Mouse (Mus musculus): ENCODE measurements around the gene Scamp2.

The Scamp2 gene

DNA sequence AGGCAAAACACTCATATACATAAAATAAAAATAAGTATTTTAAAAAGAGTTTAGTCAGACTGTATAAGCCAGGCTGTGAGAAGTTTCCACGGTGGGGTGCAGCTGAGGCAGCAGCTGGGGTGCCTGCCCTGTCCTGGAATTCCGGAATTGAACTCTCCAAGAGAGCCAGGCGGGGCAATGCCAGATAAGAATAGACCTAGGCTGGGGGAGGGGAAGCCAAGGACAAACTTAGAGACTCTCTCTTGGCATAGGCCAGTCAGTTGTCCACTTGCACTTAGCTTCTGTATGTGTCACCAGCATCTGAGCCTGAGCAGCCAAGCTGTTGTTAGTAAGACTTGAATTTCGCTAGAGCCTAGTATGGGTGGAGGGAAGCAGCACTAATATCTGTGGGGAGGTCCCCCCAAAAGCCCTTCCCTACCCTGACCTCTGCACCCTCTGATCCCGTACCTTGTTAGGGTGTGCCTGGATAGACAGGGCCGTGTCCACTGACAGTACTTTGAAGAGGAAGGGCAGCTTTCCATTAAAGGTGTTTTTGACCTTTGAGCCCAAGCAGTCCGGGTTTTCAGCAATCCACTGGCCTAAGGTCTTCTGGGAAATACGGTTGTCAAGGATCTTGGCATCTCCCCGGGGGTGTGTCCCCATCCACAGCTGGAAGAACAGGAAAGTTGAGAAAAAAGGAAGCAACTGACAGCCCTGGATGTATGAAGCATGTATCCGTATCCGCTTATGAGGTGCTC, 10.4 kb upstream of the Scamp2 start:
- DNase-seq (ENCODE audit: low spot score): no peak

DNA sequence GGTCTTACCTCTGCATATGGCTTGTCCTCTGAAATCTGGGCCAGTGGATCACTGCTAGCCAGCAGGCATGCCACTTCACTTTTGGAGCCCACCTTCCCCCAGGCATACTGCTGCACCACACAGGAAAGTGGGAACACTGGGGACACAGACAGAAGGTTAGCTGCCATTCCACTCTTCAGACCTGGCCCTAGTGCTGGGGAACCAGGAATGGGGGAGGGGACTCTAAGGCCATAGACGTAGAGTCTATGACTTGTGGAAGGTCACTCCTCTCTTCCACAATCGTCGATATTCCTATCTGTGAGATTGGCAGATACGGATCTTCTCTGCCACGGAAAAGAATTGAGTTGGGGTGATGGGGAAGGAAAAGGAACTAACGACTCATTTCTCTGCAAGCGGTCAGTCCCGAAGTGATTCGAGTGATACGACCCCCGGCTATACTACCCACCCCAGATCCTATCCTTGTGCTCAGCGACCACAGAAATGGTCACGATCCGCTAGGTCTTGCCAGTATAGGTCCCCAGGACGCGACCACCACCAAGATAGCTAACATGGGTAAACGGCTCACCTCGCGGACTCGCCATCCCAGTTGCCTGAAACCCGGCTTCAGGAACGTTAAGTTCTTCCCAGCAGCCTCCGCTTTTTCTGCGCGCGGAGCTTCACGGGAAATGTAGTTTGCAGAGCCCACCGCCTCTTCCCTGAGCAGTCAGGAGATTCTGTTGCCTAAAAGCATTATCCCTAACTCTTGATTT, 8.4 kb upstream of the Scamp2 start, which contains the start of gene Mpi:
Mpi (minus strand) TSS at position 625 of the 749 bp plus-strand sequence.
- no peak for DNase-seq (ENCODE audit: low spot score)

GRCm38 (mm10) chr9:57553119-57553518, 7.6 kb upstream of the Scamp2 start:
- DNase-seq (ENCODE audit: low spot score): no peak

GRCm38 (mm10) chr9:57554753-57555152, 6.0 kb upstream of the Scamp2 start:
- no peak for DNase-seq (ENCODE audit: low spot score)

- DNase-seq (ENCODE audit: low spot score): no peak
Measured at GRCm38 (mm10) chr9:57557215-57557614, 3.5 kb upstream of the Scamp2 start.

GRCm38 (mm10) chr9:57558625-57559024, 2.1 kb upstream of the Scamp2 start:
- no peak for DNase-seq (ENCODE audit: low spot score)

- DNase-seq (ENCODE audit: low spot score): no peak
Measured at GRCm38 (mm10) chr9:57559568-57559967, 1.2 kb upstream of the Scamp2 start.

GRCm38 (mm10) chr9:57560263-57560662, 480 bp upstream of the Scamp2 start:
- DNase-seq (ENCODE audit: low spot score): no peak

DNA sequence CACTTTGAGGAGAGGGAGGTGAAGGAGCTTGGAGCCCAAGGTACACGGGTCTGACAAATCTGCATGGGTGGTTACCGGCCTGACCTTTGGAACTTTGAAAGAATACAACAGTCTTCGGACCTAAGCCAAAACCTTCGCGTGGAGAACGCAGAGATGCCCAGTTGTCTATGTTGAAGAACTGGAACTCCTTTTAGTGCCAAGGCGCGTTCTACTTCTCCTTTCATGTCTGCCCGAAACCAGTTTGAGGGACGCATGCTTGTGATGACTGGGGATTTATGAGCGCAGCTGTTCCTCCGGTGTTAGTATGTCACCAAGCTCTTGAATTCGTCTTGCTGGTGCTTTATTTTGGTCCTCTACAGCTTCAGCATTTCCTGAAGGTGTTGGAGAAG, 962 bp downstream of the Scamp2 start:
- DNase-seq (ENCODE audit: low spot score): no peak

DNA sequence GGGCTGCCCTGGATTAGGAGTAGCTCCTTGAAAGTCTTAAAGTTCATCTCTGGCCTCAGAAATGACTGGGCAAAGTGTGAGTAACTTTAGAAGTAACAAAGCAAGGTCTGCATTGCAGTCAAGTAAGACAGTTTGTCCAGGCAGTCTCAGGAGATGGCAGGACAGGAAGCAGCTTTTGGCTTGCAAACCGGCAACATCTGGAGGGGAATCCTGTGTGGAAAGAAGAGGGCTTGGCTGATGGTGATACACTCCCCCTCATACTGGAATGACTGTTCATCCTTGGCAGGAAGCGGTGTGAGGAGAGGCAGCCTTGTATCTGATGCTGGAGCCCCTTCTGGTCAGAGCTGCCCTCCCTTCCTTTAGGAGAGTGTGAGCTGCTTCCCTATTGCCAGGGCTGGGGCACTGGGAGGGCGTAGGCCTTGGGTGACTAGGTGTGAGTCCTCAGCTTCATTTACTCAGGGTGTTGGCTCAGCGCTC, 2.2 kb downstream of the Scamp2 start:
- no peak for DNase-seq (ENCODE audit: low spot score)

- DNase-seq (ENCODE audit: low spot score): no peak
Measured at GRCm38 (mm10) chr9:57564609-57565008, 3.9 kb downstream of the Scamp2 start.

- no peak for DNase-seq (ENCODE audit: low spot score)
Measured at GRCm38 (mm10) chr9:57565741-57566221, 5.0 kb downstream of the Scamp2 start.

GRCm38 (mm10) chr9:57566846-57567245, 6.1 kb downstream of the Scamp2 start:
- DNase-seq (ENCODE audit: low spot score): no peak

DNA sequence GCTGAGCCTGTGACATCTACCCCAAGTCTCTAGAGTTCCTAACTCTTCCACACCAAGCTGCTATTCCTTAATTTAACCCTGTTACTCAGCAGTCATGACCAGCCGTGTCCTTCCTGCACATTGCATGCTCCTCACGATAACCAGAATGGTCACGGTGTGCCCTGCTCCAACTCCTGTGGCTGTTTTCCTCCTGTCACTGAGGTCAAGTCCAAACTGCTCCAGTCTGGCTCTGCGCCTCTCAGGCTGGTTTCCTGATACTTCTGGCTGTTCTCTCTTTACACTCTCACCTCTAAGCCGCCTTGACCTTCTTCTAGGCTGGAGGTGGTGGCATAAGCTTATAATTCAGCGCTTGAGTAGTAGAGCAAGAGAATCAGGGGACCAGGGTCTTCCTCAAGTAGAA, 7.8 kb downstream of the Scamp2 start:
- DNase-seq (ENCODE audit: low spot score): no peak

DNA sequence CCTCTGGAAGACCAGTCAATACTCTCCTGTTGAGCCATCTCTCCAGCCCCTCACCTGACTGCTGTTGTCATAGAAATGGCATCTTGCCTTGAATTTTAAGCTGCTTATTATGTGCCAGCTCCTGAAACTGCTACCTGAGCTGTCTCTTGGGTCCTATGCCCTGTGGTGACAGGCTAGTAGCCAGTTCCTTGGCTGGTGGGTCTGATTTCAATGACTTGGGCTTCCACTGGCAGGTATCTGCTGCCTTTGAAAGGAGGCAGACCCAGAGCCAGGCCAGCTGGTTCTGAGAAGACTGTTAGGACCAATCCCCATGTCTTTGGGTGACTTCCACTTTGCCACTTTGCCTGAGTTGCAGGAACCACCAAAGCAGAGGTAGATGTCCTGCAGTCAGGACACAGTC, 13.7 kb downstream of the Scamp2 start:
- no peak for DNase-seq (ENCODE audit: low spot score)

DNA sequence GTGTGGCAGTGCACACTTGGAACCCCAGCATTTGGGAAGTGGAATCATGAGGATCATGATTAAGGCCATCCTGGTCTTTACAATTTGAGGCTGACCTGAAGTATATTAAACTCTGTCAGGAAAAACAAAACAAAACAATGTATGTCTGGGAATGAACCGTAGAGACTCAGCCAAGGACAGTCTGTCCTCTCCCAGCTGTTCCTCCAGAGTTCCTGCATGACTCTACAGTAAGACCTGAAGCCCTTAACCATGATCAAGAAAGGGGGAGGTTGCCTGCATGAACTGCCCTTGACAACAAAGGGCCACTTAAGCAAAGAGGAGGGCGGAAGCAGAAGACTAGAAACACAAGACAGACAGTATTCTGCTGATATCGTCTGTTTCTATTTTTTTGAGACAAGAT, 14.8 kb downstream of the Scamp2 start:
- DNase-seq (ENCODE audit: low spot score): no peak

DNA sequence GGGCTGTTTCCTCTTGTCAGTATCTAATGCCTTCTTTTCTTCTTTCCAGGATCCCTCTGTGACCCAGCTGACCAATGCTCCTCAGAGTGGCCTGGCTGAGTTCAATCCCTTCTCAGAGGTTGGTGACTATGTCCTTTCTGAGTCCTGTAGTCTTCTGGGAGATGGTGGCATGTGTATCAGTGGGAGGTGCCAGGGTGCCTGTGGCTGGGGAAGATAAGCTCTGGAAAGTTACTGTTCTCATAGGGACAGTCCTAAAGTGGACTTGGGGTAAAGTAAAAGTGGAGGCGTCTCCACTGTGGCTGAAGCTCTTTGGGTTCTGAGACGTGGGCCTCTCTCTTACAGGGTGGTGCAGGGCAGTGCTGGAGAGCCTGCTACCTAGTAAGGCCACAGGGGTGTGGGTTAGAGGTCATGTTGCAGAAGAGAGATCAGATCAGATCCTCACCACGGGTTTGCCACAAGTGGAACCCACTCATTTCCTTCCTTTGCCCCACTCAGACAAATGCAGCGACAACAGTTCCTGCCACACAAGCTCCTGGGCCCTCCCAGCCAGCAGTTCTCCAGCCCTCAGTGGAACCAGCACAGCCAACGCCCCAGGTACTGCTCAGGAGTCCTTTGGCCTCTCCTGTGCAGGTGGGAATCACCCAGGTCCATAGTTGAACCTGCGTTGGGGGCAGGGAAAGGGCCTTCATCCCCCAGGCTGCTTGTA, 16.6 kb downstream of the Scamp2 start:
- no peak for DNase-seq (ENCODE audit: low spot score)

GRCm38 (mm10) chr9:57584991-57585390, 24.2 kb downstream of the Scamp2 start:
- DNase-seq (ENCODE audit: low spot score): no peak

GRCm38 (mm10) chr9:57589224-57590126, 28.7 kb downstream of the Scamp2 start, which contains the start of gene Ulk3:
Gene Ulk3 (plus strand): TSS chr9:57589452.
- peak; percentile 31 for DNase-seq (ENCODE audit: low spot score)

DNA sequence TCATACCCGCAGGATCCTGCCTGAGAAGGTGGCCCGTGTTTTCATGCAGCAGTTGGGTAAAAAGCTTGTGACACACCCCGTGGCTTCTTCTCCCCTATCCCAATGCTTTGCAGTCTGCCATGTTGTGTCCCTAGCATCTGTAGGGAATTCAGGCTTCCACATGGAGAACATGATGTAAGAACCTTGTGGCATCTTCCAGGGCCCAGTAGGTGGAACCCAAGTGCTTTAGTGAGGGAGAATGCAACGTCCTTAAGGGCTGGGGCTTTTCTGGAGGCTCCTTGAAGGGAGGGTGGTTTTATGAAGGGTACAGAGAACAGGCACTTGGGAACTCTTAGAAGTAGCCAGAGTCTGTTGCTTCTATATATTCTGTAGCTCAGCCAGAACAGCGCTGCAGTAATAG, 30.0 kb downstream of the Scamp2 start:
- DNase-seq (ENCODE audit: low spot score): no peak

GRCm38 (mm10) chr9:57593454-57594173, 32.9 kb downstream of the Scamp2 start:
- no peak for DNase-seq (ENCODE audit: low spot score)
